Mouse (Mus musculus) embryonic fibroblast, embryonic 13.5 days (primary cell): ENCODE measurements at regions not wholly inside any gene's neighbourhood (a gene's known extent, or its start where the extent isn't known, plus 50 kb on each side); places are given as distances from the start of the nearest gene placed in this dataset.

Source experiments
- CTCF ChIP-seq: IDR thresholded peaks from 2 replicates; pipeline ENCODE4 v1.5.1; 2011; ENCODE audit warnings: mild to moderate bottlenecking, control low read depth, low read length, moderate library complexity, borderline replicate concordance; ENCODE audit not compliant: insufficient read depth
- POLR2A ChIP-seq: IDR thresholded peaks from 2 replicates; pipeline ENCODE4 v1.6.1; 2011; ENCODE audit warnings: low read depth, mild to moderate bottlenecking, control low read depth, low read length, moderate library complexity

DNA sequence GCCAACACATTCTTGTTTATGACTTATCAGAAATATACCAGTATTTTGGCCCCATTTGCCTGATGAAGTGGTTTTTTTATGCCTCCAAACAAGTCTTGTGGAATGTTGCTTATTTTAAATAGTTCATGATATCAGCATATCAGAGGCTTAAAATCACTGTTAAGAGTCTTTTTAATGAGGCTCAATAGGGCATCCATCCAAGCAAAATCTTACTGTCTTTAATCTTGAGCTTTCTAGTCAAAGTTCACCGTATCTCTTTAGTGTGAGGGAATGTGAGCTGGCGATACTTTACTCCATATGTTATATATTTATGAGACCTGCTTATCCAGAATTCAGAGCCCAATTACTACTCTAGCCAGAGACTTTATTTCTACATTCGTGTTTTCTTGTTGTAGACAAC lies 263.0 kb upstream of the BC052040 start:
- TF ChIP-seq CTCF (no peak), POLR2A (no peak)
